Mouse (Mus musculus): ENCODE measurements around the gene Rnaset2b.
A peak's percentile ranks its signal among the peaks of the same experiment; 100 is the strongest.
"Not testable (repeated sequence)": the region's sequence is repeated elsewhere in the genome, so short reads cannot be mapped to it uniquely, and the experiment has no call there.

Rnaset2b gene

GRCm38 (mm10) chr17:6970334-6970733, at the start of gene Rnaset2b:
TSS of gene Rnaset2b (plus strand) at chr17:6970634.
- not testable (repeated sequence) for DNase-seq (ENCODE audit: low spot score)

GRCm38 (mm10) chr17:6931625-6932024, 38.8 kb upstream of the Rnaset2b start:
- DNase-seq (ENCODE audit: low spot score), result not testable (repeated sequence)

- not testable (repeated sequence) for DNase-seq (ENCODE audit: low spot score)
Measured at GRCm38 (mm10) chr17:6942560-6942959, 27.9 kb upstream of the Rnaset2b start.

- not testable (repeated sequence) for DNase-seq (ENCODE audit: low spot score)
Measured at GRCm38 (mm10) chr17:6947637-6947983, 22.8 kb upstream of the Rnaset2b start.

GRCm38 (mm10) chr17:6947984-6948768, 22.3 kb upstream of the Rnaset2b start, which contains the start of gene Rsph3b:
TSS of gene Rsph3b (minus strand) at chr17:6948682.
- peak; percentile 85 for DNase-seq (ENCODE audit: low spot score)

GRCm38 (mm10) chr17:6948769-6949228, 21.6 kb upstream of the Rnaset2b start:
- not testable (repeated sequence) for DNase-seq (ENCODE audit: low spot score)

GRCm38 (mm10) chr17:6958881-6959280, 11.6 kb upstream of the Rnaset2b start:
- not testable (repeated sequence) for DNase-seq (ENCODE audit: low spot score)

GRCm38 (mm10) chr17:6959543-6960259, 10.7 kb upstream of the Rnaset2b start:
- not testable (repeated sequence) for DNase-seq (ENCODE audit: low spot score)

- not testable (repeated sequence) for DNase-seq (ENCODE audit: low spot score)
Measured at GRCm38 (mm10) chr17:6960349-6960748, 10.1 kb upstream of the Rnaset2b start.

- not testable (repeated sequence) for DNase-seq (ENCODE audit: low spot score)
Measured at GRCm38 (mm10) chr17:6960776-6961175, 9.7 kb upstream of the Rnaset2b start, which contains the start of gene Tagap1. TSS of gene Tagap1 (minus strand) at chr17:6961156.

- not testable (repeated sequence) for DNase-seq (ENCODE audit: low spot score)
Measured at GRCm38 (mm10) chr17:6961181-6962000, 9.0 kb upstream of the Rnaset2b start.

- DNase-seq (ENCODE audit: low spot score), result not testable (repeated sequence)
Measured at GRCm38 (mm10) chr17:6962339-6962738, 8.1 kb upstream of the Rnaset2b start.

GRCm38 (mm10) chr17:6962936-6963335, 7.5 kb upstream of the Rnaset2b start:
- not testable (repeated sequence) for DNase-seq (ENCODE audit: low spot score)

GRCm38 (mm10) chr17:6965364-6965763, 5.1 kb upstream of the Rnaset2b start:
- DNase-seq (ENCODE audit: low spot score), result not testable (repeated sequence)

GRCm38 (mm10) chr17:6967673-6968072, 2.8 kb upstream of the Rnaset2b start:
- not testable (repeated sequence) for DNase-seq (ENCODE audit: low spot score)

- DNase-seq (ENCODE audit: low spot score), result not testable (repeated sequence)
Measured at GRCm38 (mm10) chr17:6971238-6971637, 804 bp downstream of the Rnaset2b start.

GRCm38 (mm10) chr17:6972836-6973396, 2.5 kb downstream of the Rnaset2b start:
- DNase-seq (ENCODE audit: low spot score), result not testable (repeated sequence)

GRCm38 (mm10) chr17:6974985-6975384, 4.6 kb downstream of the Rnaset2b start:
- DNase-seq (ENCODE audit: low spot score), result not testable (repeated sequence)

GRCm38 (mm10) chr17:6978287-6979248, 8.1 kb downstream of the Rnaset2b start, which contains the start of gene Gm49721:
TSS of gene Gm49721 (plus strand) at chr17:6978904.
- peak; percentile 63 for DNase-seq (ENCODE audit: low spot score)

- not testable (repeated sequence) for DNase-seq (ENCODE audit: low spot score)
Measured at GRCm38 (mm10) chr17:6979380-6979779, 8.9 kb downstream of the Rnaset2b start.

Data from ovary, adult 18-20 months (tissue).